Mouse (Mus musculus) cerebellum, postnatal 4 days (tissue): ENCODE results near the gene Ralgps1.

ENCODE experiments used
- DNase-seq, 2 experiments: peaks; one replicate each; pipeline ENCODE4 v3.0.0; 2022; ENCODE audit warnings: low spot score in 2 of 2, mixed read lengths in 1 of 2

Gene Ralgps1

GRCm38 (mm10) chr2:33244880-33245279 is 126.4 kb downstream of the Ralgps1 start:
- DNase-seq, result no peak

DNA sequence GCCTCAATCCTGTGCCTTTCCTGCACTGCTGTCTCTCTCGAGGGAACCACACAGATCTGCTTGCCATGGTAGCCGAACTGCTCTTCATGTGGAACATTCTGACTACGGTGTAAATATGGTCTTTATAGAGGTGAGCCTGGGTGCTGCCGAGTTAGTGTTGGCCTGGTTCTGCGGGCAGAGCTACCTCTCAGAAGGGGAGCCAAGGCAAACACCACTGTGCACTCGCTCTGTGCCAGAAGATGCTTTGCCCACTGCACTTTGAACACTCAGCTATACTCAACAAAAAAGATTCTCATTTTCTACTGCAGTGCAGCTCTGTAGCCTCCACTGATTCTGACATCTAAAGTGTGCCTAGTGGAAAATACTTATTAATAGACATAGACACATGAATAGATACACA is 133.7 kb downstream of the Ralgps1 start:
- DNase-seq, result no peak

GRCm38 (mm10) chr2:33234848-33235247 is 136.4 kb downstream of the Ralgps1 start:
- no peak for DNase-seq

DNA sequence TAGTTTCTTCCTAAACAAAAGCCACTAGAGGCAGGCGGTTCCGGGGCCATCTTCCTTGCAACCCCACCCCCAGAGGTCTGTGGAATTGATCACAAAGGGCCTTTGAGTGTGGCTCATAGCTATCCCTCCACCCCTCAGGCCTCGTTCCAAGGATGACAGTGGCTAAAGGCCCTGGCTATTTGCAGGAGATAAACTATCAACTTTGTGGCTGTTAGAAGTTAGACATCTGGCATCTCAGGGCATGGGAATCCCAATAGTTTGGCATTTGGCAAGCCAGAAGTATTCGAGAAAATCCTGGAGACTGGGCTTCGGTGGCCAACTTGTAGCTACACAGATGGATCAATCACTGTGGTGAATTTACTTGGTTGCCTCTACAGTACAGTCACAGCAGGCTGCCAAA is 137.4 kb downstream of the Ralgps1 start:
- DNase-seq, result no peak

- DNase-seq, result no peak
These were observed 138.3 kb downstream of the Ralgps1 start for GRCm38 (mm10) chr2:33232782-33233570.

DNA sequence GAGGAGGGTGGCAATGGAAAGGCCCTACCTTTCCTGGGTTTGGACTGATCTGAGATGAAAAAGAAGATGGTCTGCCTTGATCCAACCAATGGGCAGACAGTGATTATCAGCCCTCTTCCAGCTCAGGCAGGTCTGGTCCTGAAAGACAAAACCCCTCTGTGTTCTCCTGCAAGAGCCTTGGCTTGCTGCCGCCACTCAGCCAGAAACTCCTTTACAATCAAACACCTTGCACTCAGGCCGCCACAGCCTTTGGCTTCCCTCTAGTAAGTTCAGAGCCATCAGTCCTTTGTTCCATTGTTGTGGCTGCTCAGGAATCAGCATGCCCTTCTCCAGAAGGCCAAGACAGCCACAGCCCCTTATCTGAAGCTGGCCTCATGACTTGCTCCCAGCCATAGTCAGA is 139.5 kb downstream of the Ralgps1 start:
- no peak for DNase-seq

- no peak for DNase-seq
These were observed 140.6 kb downstream of the Ralgps1 start for GRCm38 (mm10) chr2:33230701-33231100.

- no peak for DNase-seq
These were observed 142.7 kb downstream of the Ralgps1 start for GRCm38 (mm10) chr2:33228551-33228950.

DNA sequence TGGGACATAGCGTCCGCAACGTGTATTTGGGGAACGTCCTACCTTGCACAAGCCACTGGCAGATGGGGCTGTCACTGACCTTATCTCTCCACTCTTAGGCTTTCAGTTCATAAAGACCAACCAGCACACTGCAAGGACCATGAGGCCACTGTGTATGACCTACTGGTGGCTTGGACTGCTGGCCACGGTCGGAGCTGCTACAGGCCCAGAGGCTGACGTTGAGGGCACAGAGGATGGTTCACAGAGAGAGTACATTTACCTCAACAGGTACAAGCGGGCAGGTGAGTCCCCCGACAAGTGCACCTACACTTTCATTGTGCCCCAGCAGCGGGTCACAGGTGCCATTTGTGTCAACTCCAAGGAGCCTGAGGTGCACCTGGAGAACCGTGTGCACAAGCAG is 143.2 kb downstream of the Ralgps1 start:
- DNase-seq, result no peak

GRCm38 (mm10) chr2:33225921-33226320 is 145.4 kb downstream of the Ralgps1 start:
- DNase-seq, result no peak

DNA sequence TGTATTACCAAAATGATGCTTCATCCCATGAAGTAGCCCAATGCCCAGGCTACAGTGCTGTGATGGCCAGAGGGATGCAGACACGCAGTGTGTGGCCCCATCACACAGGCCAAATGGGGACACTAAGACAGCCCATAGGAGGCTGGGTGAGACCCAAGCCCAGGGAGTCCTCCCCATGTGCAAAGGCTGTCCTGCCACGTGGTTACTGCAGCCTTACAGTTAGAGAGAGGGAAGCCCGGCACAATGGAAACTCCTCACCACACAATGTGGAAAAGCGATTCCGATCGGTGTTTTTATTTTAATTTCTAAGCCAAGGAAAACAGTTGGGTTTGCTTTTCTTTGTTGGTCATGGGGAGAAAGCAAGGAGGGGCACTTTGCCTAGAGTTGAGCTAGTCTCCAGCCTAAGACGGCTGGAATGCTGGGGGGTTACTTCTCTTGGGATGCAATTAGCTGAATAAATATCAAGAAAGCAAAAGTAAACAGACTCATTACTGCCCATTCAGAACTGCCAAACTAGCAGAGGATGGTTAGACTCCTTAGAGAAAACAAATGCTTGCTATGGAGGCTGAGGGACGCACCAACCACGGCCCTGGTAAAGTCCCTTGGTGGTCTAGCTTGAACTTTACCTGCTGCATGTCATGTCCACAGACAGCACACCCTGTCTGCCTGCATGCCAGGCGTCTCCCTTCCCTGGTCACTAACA is 147.5 kb downstream of the Ralgps1 start:
- no peak for DNase-seq

DNA sequence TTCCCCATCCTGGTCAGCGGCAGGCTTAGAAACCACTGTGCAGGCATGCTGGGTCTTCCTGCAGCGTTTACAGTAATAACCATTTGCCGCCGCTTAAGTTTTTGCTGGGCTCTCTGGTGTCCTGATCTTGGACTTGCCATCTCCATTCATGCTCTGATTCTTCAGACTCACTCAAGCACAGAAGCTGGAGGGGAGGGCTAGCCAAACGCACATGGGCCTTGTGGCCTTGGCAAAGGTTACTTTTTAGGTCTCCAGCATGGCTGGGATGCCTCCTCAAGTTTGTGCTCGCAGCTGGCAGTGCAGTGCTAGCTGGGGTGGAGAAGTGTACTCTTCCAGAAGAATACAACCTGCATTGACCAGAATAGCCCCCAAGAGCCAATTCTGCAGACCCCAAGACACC is 148.8 kb downstream of the Ralgps1 start:
- DNase-seq, result no peak

- DNase-seq, result no peak
These were observed 149.9 kb downstream of the Ralgps1 start for GRCm38 (mm10) chr2:33221339-33221900.

GRCm38 (mm10) chr2:33220674-33221338 is 150.5 kb downstream of the Ralgps1 start:
- DNase-seq, result no peak

DNA sequence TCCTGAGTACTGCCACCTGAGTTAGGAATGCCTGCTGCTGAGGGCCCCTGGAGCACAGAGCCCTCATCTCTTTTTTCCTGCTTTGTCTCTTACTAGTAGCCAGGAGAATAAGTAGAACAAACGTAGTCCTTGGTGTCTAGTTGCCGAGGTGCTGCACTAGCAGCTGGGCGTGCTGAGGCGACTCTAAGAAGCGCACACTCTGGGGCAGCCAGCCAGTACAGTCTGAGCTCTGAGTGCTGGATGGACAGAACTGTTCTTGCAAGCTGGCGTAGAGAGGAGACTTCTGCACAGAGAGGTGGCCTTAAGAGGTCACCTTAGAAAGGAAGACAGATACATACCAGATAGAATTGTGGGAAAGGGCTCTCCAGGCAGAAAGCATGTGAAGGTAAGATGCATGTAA is 151.0 kb downstream of the Ralgps1 start:
- DNase-seq, result no peak

- DNase-seq, result no peak
These were observed 151.6 kb downstream of the Ralgps1 start for GRCm38 (mm10) chr2:33219637-33220036.

GRCm38 (mm10) chr2:33218903-33219625 is 152.2 kb downstream of the Ralgps1 start:
- DNase-seq, result no peak

DNA sequence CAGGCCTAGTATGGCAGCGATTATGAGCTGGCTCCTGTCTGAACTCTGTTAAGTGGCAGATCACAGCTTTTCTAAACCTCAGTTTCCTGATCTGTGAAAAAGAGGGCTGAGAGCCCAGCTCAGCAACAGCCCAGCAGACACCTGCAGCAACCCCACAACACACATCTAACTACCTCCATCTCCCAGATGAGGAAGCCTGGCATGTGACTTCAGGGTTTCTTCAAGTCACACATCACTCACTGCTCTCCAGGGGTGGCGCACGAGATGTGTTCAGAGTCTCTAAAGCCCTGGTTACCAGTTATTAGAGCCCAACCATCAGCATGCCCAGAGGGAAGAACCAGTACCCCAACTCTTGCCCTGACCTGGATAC is 153.9 kb downstream of the Ralgps1 start:
- DNase-seq, result no peak

- DNase-seq, result no peak
These were observed 154.5 kb downstream of the Ralgps1 start for GRCm38 (mm10) chr2:33216645-33217424.

- peak; percentile 49 to 83 for DNase-seq
These were observed 155.4 kb downstream of the Ralgps1 start, which contains the start of gene Angptl2 for GRCm38 (mm10) chr2:33215700-33216509. Gene Angptl2, plus strand, starts transcription at chr2:33216069.
